Mouse (Mus musculus) ES-CJ7 (cell line): ENCODE data around the gene Usp24.

Experiments used
- DNase-seq: peaks from one replicate; pipeline ENCODE4 v3.0.0; 2011; ENCODE audit warnings: low read depth, low spot score

The Usp24 gene

GRCm38 (mm10) chr4:106428616-106429015 lies 112.6 kb downstream of the Usp24 start:
- DNase-seq: no peak

DNA sequence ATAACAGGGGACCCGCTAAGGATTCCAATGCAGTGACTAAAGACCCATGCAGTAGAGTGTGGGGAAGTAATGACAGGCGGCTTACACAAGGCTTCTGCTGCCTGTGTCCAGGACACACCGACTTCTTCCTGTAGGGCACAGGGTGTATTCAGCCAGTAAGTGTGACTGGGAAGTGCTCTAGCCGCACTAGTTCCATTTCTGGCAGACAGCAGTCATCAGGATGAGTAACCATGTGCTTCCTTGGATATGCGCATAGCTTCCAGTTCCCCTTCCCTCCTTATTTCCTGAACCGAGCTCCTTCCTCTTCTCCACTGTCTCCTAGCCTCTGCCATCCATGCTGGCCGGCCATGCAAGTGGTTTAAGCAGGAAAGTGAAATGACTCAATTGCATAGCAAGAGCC lies 113.1 kb downstream of the Usp24 start:
- DNase-seq: peak; percentile 22

GRCm38 (mm10) chr4:106430431-106430830 lies 114.4 kb downstream of the Usp24 start:
- no peak for DNase-seq

GRCm38 (mm10) chr4:106435426-106435825 lies 119.4 kb downstream of the Usp24 start:
- no peak for DNase-seq

GRCm38 (mm10) chr4:106436475-106436874 lies 120.5 kb downstream of the Usp24 start:
- DNase-seq: peak; percentile 69

DNA sequence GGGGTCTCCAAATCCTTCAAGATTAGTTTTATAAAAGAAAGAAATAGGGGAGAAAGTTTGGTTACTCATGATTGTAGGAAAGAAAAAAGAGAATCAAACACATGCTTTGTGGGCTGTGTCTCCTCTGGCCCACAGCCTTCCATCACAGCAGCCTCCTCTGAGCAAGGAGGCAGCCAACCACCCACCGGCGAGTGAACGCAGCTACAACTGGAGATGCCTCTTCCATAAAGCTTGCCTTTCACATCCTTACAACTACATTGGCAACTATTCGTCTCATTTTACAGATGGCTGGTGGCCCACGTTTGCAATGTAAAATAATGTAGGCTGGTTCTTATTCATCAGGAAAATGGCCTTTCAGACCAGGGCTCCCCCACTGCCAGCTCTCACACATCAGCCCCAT lies 121.2 kb downstream of the Usp24 start:
- DNase-seq: no peak

GRCm38 (mm10) chr4:106438763-106439162 lies 122.8 kb downstream of the Usp24 start:
- DNase-seq: no peak

DNA sequence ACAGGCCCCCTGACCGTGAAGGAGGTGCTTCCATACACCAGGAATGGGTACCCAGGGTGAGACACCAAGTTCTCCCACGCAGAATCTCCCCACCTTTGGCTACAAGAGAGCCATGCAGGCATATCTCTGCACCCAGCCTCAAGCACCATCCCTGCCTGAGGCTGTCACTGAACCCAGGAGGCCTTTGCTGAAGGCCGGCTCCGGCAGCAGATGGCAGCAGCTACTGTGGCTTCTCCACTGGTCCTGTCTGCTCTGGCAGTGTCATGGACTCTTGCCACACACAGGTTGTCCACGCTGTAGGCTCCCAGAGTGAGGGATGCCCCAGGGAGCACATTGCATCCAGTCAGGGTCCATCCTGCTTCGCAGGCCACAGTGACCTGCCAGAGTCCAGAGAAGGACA lies 127.2 kb downstream of the Usp24 start:
- no peak for DNase-seq

DNA sequence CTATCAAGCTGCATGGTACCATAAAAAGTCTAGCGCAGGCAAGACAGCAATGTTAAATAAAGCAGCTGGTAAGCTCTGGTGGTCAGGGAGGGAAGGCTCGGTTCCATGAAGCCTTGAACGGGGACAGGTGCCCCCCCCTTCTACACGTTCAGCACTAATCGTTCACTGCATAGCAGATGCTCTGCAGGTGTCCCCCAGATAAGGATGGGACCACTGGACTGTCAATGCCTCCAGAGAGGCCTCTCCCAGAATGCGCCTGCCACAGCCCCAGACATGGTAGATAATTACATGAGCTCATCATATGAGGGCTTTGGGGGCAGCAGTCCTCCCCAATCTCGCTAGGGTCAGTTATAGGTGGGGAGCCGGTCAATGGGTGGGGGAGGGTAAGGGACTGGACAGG lies 133.3 kb downstream of the Usp24 start:
- DNase-seq: no peak

- no peak for DNase-seq
Measured at GRCm38 (mm10) chr4:106452401-106452800, 136.4 kb downstream of the Usp24 start.

DNA sequence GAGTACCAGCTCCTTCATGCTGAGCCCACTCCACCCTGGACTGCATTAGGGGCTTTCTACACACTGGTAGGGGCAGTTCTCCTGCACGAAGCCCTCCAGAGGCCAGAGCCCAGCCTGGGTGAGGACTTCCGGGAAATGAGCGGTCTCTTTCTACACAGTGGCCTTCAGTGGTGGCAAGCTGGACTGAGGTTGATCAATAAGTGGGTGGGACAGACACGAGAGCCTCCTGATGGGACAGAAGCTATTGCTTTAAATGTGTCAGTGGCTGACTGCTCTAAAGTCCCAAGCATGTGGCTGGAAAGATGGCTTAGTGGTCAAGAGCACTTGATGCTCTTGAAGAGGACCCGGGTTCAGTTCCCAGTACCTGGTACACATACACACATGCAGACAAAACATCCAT lies 137.1 kb downstream of the Usp24 start:
- DNase-seq: no peak

DNA sequence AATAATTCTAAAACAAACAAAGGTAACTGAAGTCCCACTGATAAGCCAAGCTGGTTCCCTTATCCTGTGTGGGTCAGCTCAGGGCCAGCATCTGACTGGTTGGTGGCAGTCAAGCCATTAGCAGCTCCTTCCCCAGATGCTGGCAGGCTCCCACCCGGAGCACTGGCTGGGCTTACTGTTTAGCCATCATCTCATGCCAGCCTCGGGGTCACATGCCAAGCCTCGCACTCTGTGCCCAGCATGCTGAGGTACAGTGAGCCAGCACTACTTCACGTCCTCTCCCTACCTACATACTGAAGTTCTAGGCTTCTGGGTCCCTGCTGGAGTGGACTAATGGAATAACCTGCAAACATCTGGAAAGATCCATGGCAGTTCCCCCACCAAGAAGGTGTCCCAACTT lies 137.5 kb downstream of the Usp24 start:
- no peak for DNase-seq

DNA sequence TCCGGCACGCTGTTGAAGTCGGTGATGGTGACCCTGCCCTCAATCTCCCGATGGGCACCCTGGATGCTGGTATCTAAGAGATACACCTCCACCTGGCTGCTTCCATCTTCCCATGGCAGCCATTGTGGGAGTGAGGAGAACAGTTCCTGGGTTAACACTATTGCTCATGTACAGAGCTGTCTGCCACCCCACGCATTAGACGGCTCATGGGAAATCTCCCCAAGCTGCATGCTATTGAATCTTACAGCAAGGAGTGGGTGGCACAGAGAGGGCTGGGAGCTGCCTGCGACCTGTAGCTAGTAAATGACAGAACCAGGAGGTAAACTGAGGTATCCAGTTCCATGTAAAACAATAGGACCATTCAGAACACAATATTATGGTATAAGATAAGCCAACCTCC lies 138.5 kb downstream of the Usp24 start:
- DNase-seq: no peak

DNA sequence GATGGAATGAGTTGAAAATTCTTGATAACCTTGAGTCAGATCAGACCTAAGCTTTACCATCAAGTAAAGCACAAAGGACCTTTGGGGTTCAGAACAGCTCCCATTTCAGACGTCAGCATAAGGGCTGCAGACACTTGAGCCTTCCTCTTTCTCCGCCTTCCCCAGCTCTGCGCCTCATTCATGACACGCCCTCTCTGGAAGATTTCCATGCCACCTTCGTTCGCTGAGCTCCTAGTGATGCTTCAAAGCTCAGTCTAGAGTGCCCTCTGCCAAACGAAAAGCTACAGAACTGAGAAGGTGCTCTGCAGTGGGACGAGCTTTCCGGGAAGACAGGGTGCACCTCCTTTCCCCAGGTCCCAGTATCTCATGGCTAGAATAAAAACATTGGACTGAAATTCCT lies 146.0 kb downstream of the Usp24 start:
- DNase-seq: no peak

GRCm38 (mm10) chr4:106462524-106462923 lies 146.5 kb downstream of the Usp24 start:
- DNase-seq: no peak

GRCm38 (mm10) chr4:106463174-106463801 lies 147.3 kb downstream of the Usp24 start:
- DNase-seq: no peak

DNA sequence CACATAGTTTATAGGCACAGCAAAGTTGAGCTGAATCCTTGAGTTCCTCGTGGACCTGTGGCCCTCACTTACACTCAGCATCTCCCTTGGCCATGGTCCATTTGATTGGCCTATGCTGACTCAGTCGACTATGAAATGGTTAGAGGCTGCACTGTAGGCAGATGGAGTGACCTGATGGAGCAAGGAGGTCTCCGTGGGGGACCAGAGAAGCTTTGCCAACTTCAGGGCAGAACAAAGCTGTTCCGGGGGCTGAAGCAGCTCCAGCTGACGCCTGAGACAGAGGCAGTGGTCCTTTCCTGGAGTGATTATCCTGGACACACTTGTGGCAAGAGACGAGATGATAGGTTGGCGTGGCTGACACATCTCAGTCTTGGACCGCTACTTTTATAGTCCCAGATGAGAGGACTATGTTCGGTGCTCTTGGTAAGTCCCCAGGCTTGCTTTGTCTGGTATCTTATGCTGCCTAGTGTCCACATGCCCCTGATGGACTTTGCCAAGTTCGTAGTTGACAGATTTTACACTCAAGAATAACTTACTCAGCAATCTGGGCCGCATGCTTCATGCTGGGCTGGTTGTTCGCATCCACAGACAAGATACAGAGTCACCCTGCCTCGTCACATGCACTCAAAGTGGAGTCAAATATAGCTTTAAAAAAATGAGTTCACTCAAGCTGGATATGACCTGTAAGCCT lies 151.6 kb downstream of the Usp24 start:
- no peak for DNase-seq

GRCm38 (mm10) chr4:106470921-106471320 lies 154.9 kb downstream of the Usp24 start:
- no peak for DNase-seq

DNA sequence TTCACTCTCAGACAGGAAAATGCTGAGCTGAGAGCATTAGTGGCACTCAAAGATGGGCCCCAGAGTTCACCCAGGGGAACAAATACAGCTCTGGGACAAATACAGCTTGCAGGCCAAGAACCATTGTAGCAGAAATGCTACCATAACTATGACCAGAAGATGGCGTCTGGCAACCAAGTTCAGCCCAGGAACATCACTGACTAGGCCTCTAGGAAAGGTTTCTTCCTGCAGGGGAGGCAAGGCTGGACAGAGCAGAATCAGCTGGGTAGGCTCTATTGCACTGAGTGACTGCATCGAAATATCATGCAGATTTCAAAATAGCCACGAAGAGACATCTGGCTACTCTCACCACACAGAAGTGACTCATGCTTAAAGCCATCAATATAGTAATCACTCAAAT lies 156.3 kb downstream of the Usp24 start:
- peak; percentile 79 for DNase-seq

GRCm38 (mm10) chr4:106474241-106474640 lies 158.2 kb downstream of the Usp24 start:
- DNase-seq: peak; percentile 45

DNA sequence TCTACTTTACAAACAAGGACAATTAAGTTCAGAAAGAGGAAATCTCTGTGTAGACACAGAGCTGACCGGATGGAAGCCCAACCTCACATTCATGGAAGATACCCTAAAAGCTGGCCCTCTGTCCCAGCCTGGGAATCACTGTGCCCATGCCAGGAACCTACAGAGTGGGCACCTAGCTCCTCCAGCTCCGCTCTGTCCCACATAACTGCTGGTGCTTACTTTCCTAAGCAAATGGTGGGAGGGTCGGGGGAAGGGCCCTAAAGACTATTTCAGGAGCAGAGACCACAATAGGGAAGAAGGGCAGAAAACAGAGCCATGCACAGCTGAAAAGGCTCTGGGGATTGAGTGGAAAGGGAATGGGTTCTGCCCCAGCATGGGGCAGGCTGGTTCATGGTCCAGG lies 164.5 kb downstream of the Usp24 start:
- DNase-seq: no peak

- no peak for DNase-seq
Measured at GRCm38 (mm10) chr4:106483215-106483727, 167.3 kb downstream of the Usp24 start.

- no peak for DNase-seq
Measured at GRCm38 (mm10) chr4:106483831-106484230, 167.8 kb downstream of the Usp24 start.
